8 mouse cellular contexts compared by ENCODE assay signal in genomic region chr17:34850517-34851125, GRCm38 (mm10). TPM values are rescaled to one million over a fixed set of nuclear protein-coding genes. Genes with fewer than 3 reads are reported as not detected.
DNase-seq lines count a peak whose midpoint lies in the region; ATAC-seq and TF ChIP-seq lines count a peak whose summit lies in the region.

No protein-coding gene starts in this region.

- no peak for TF ChIP-seq CTCF in G1E (IDR thresholded peaks at IDR 0.05; ENCODE audit: low read depth, low read length)

- peak overlapping the region; percentile 98 for H3K4me2 ChIP-seq in heart, embryonic 15.5 days
- peak overlapping the region; percentile 96 for H3K4me2 ChIP-seq in hindbrain, embryonic 11.5 days (replicated peaks; ENCODE audit: low read depth, low read length)
- H3K4me2 ChIP-seq in midbrain, embryonic 11.5 days, result peak overlapping the region; percentile 86

- H3K4me3 ChIP-seq in heart, embryonic 15.5 days, result peak overlapping the region; percentile 99
- peak overlapping the region; percentile 82 for H3K4me3 ChIP-seq in G1E (ENCODE audit: low read depth, low read length)
- peak overlapping the region; percentile 92 for H3K4me3 ChIP-seq in hindbrain, embryonic 11.5 days (ENCODE audit: low read depth, low read length)
- peak overlapping the region; percentile 72 for H3K4me3 ChIP-seq in midbrain, embryonic 11.5 days (ENCODE audit: low read depth, low read length)

- peak overlapping the region; percentile 94 for H3K9ac ChIP-seq in heart, embryonic 15.5 days
- peak overlapping the region; percentile 87 for H3K9ac ChIP-seq in hindbrain, embryonic 11.5 days (ENCODE audit: low read depth, low read length)
- H3K9ac ChIP-seq in midbrain, embryonic 11.5 days (ENCODE audit: low read length), result peak overlapping the region; percentile 84

- peak overlapping the region; percentile 60 for H3K27ac ChIP-seq in heart, embryonic 15.5 days
- 0 out of 2 replicates have a peak overlapping the region, but pooled peaks have one; percentile 24 for H3K27ac ChIP-seq in hindbrain, embryonic 11.5 days (ENCODE audit: low read depth, low read length)
- no peak overlapping the region for H3K27ac ChIP-seq in midbrain, embryonic 11.5 days (ENCODE audit: low read depth, low read length)

- H3K36me3 ChIP-seq in heart, embryonic 15.5 days, result peaks cover 45% of the 10 kb centered on the region
- H3K36me3 ChIP-seq in G1E (replicated peaks), result peaks cover 80% of the 10 kb centered on the region
- H3K36me3 ChIP-seq in hindbrain, embryonic 11.5 days (ENCODE audit: control insufficient read depth, insufficient read depth, low read length), result 0 out of 2 replicates have a peak, but pooled peaks cover 7% of the 10 kb centered on the region
- H3K36me3 ChIP-seq in midbrain, embryonic 11.5 days (ENCODE audit: control insufficient read depth, insufficient read depth, low read length), result peaks cover 9% of the 10 kb centered on the region; the same call in 1 of the 2 replicates

- no peaks in the 10 kb centered on the region for H3K9me3 ChIP-seq in heart, embryonic 15.5 days (replicated peaks)
- no peaks in the 10 kb centered on the region for H3K9me3 ChIP-seq in G1E (replicated peaks)
- no peaks in the 10 kb centered on the region for H3K9me3 ChIP-seq in hindbrain, embryonic 11.5 days (ENCODE audit: control insufficient read depth, low read length)
- no peaks in the 10 kb centered on the region for H3K9me3 ChIP-seq in midbrain, embryonic 11.5 days (ENCODE audit: control insufficient read depth, low read length)

- no peaks in the 10 kb centered on the region for H3K27me3 ChIP-seq in heart, embryonic 15.5 days
- H3K27me3 ChIP-seq in G1E (ENCODE audit: insufficient read depth, low read length), result no peaks in the 10 kb centered on the region
- H3K27me3 ChIP-seq in hindbrain, embryonic 11.5 days (ENCODE audit: control insufficient read depth, insufficient read depth, low read length), result no peaks in the 10 kb centered on the region
- H3K27me3 ChIP-seq in midbrain, embryonic 11.5 days (ENCODE audit: control insufficient read depth, insufficient read depth, low read length), result no peaks in the 10 kb centered on the region

- 2% methylated on average over 25 of the region's 25 CpGs for WGBS in heart, embryonic 15.5 days
- 2% methylated on average over 25 of the region's 25 CpGs for WGBS in hindbrain, embryonic 11.5 days
- WGBS in midbrain, embryonic 11.5 days, result under 1% methylated on average over 25 of the region's 25 CpGs

- ATAC-seq in heart, embryonic 15.5 days (replicated peaks; ENCODE audit: insufficient number of reproducible peaks, insufficient read depth, low FRiP score, low read depth), result no peak
- no peak for ATAC-seq in G1E (ENCODE audit: extremely low read depth, insufficient number of reproducible peaks, low FRiP score, poor library complexity, severe bottlenecking)
- peak; percentile 69 for ATAC-seq in hindbrain, embryonic 11.5 days (ENCODE audit: low FRiP score)
- ATAC-seq in midbrain, embryonic 11.5 days (ENCODE audit: low FRiP score), result no peak; the same call in 1 of the 2 replicates

- H3K4me1 ChIP-seq in heart, embryonic 15.5 days (replicated peaks), result peaks cover 19% of the 10 kb centered on the region
- peaks cover 53% of the 10 kb centered on the region for H3K4me1 ChIP-seq in G1E (ENCODE audit: insufficient read depth, low read depth, low read length)
- H3K4me1 ChIP-seq in hindbrain, embryonic 11.5 days (replicated peaks; ENCODE audit: control insufficient read depth, insufficient read depth, low read length), result peaks cover 5% of the 10 kb centered on the region; the same call in 1 of the 2 replicates
- peaks cover 14% of the 10 kb centered on the region for H3K4me1 ChIP-seq in midbrain, embryonic 11.5 days (ENCODE audit: control insufficient read depth, insufficient read depth, low read length)

- DNase-seq in heart, adult 8-10 months (ENCODE audit: low spot score), result no peak
- no peak for DNase-seq in G1E (ENCODE audit: low spot score)
- DNase-seq in hindbrain, embryonic 11.5 days (ENCODE audit: low spot score), result no peak
- no peak for DNase-seq in midbrain, embryonic 11.5 days (ENCODE audit: low spot score, missing footprints)
- DNase-seq in ovary, adult 18-20 months (ENCODE audit: low spot score), result no peak
- DNase-seq in adrenal gland, adult 8-10 months, result no peak
- no peak for DNase-seq in retina, postnatal 1 day

RNA-seq across cellular contexts. Expression of gene Nelfe, which starts 0.4 kb away (rescaled TPM):
- polyA plus RNA-seq in heart, embryonic 15.5 days (2015; fragmentation: Nextera tagmentation; extraction: Ambion mirVana), result 53.3 and 70.9 TPM in 2 replicates
- total RNA-seq in heart, adult 8-10 months (2022), result 10 to 100 TPM; 16.6 to 17.9 (median 16.7) TPM
- total RNA-seq in G1E (2014; fragmentation: Nextera tagmentation), result 66.0 and 86.9 TPM in 2 replicates
- total RNA-seq in G1E (2017), result 36.9 and 40.4 TPM in 2 replicates
- 278 and 284 TPM in 2 replicates for polyA plus RNA-seq in G1E (2012)
- 117 and 138 TPM in 2 replicates for polyA plus RNA-seq in hindbrain, embryonic 11.5 days (2014; fragmentation: Nextera tagmentation; extraction: Ambion mirVana)
- polyA plus RNA-seq in midbrain, embryonic 11.5 days (2014; fragmentation: Nextera tagmentation; extraction: Ambion mirVana), result 117 and 125 TPM in 2 replicates
- total RNA-seq in adrenal gland, adult 8-10 months (2022), result 10 to 100 TPM; 41.7 to 59.8 (median 53.8) TPM

RNA-seq across cellular contexts. Expression of gene Skiv2l, which starts 0.6 kb away (rescaled TPM):
- polyA plus RNA-seq in heart, embryonic 15.5 days (2015; fragmentation: Nextera tagmentation; extraction: Ambion mirVana), result 23.6 and 35.9 TPM in 2 replicates
- total RNA-seq in heart, adult 8-10 months (2022), result 10 to 100 TPM; 21.8 to 29.1 (median 25.8) TPM
- total RNA-seq in G1E (2014; fragmentation: Nextera tagmentation) (25.8 and 37.9 TPM in 2 replicates), G1E (2017) (43.6 and 45.3 TPM in 2 replicates)
- polyA plus RNA-seq in G1E (2012), result 48.8 and 54.7 TPM in 2 replicates
- polyA plus RNA-seq in hindbrain, embryonic 11.5 days (2014; fragmentation: Nextera tagmentation; extraction: Ambion mirVana), result 26.9 and 29.9 TPM in 2 replicates
- polyA plus RNA-seq in midbrain, embryonic 11.5 days (2014; fragmentation: Nextera tagmentation; extraction: Ambion mirVana), result 30.7 and 36.2 TPM in 2 replicates
- 10 to 100 TPM; 67.2 to 85.0 (median 83.5) TPM for total RNA-seq in adrenal gland, adult 8-10 months (2022)

RNA-seq across cellular contexts. Expression of gene Cfb, which starts 11.7 kb away (rescaled TPM):
- 1.8 and 4.3 TPM in 2 replicates for polyA plus RNA-seq in heart, embryonic 15.5 days (2015; fragmentation: Nextera tagmentation; extraction: Ambion mirVana)
- 1 to 10 TPM; 2.2 to 8.5 (median 4.5) TPM for total RNA-seq in heart, adult 8-10 months (2022)
- total RNA-seq in G1E (2014; fragmentation: Nextera tagmentation) (not detected in 2 replicates), G1E (2017) (not detected in 2 replicates)
- polyA plus RNA-seq in G1E (2012), result not detected in 2 replicates
- polyA plus RNA-seq in hindbrain, embryonic 11.5 days (2014; fragmentation: Nextera tagmentation; extraction: Ambion mirVana), result 1.0 and 2.1 TPM in 2 replicates
- polyA plus RNA-seq in midbrain, embryonic 11.5 days (2014; fragmentation: Nextera tagmentation; extraction: Ambion mirVana), result 1.6 and 1.9 TPM in 2 replicates
- 10 to 100 TPM in 3 of 4 experiments, 1 to 10 TPM in 1; 9.5 to 29.5 (median 17.1) TPM for total RNA-seq in adrenal gland, adult 8-10 months (2022)

RNA-seq across cellular contexts. Expression of gene Dxo, which starts 13.8 kb away (rescaled TPM):
- 32.0 and 40.8 TPM in 2 replicates for polyA plus RNA-seq in heart, embryonic 15.5 days (2015; fragmentation: Nextera tagmentation; extraction: Ambion mirVana)
- total RNA-seq in heart, adult 8-10 months (2022), result 10 to 100 TPM; 10.6 to 15.9 (median 11.5) TPM
- 25.4 and 27.7 TPM in 2 replicates for total RNA-seq in G1E (2014; fragmentation: Nextera tagmentation)
- 18.2 and 22.7 TPM in 2 replicates for total RNA-seq in G1E (2017)
- polyA plus RNA-seq in G1E (2012), result 58.7 and 70.5 TPM in 2 replicates
- 58.6 and 64.9 TPM in 2 replicates for polyA plus RNA-seq in hindbrain, embryonic 11.5 days (2014; fragmentation: Nextera tagmentation; extraction: Ambion mirVana)
- polyA plus RNA-seq in midbrain, embryonic 11.5 days (2014; fragmentation: Nextera tagmentation; extraction: Ambion mirVana), result 60.7 and 64.8 TPM in 2 replicates
- 10 to 100 TPM; 48.2 to 76.5 (median 67.0) TPM for total RNA-seq in adrenal gland, adult 8-10 months (2022)

RNA-seq across cellular contexts. Expression of gene Stk19, which starts 13.9 kb away (rescaled TPM):
- 19.4 and 23.4 TPM in 2 replicates for polyA plus RNA-seq in heart, embryonic 15.5 days (2015; fragmentation: Nextera tagmentation; extraction: Ambion mirVana)
- 10 to 100 TPM in 2 of 4 experiments, 1 to 10 TPM in 2; 8.2 to 14.6 (median 9.5) TPM for total RNA-seq in heart, adult 8-10 months (2022)
- 16.6 and 33.4 TPM in 2 replicates for total RNA-seq in G1E (2014; fragmentation: Nextera tagmentation)
- 19.6 and 23.1 TPM in 2 replicates for total RNA-seq in G1E (2017)
- 47.6 and 50.2 TPM in 2 replicates for polyA plus RNA-seq in G1E (2012)
- 21.7 and 22.7 TPM in 2 replicates for polyA plus RNA-seq in hindbrain, embryonic 11.5 days (2014; fragmentation: Nextera tagmentation; extraction: Ambion mirVana)
- polyA plus RNA-seq in midbrain, embryonic 11.5 days (2014; fragmentation: Nextera tagmentation; extraction: Ambion mirVana), result 20.2 and 21.5 TPM in 2 replicates
- total RNA-seq in adrenal gland, adult 8-10 months (2022), result 10 to 100 TPM; 43.2 to 75.9 (median 64.6) TPM
